ENCODE assay signal across 8 mouse cellular contexts in the genomic region with DNA sequence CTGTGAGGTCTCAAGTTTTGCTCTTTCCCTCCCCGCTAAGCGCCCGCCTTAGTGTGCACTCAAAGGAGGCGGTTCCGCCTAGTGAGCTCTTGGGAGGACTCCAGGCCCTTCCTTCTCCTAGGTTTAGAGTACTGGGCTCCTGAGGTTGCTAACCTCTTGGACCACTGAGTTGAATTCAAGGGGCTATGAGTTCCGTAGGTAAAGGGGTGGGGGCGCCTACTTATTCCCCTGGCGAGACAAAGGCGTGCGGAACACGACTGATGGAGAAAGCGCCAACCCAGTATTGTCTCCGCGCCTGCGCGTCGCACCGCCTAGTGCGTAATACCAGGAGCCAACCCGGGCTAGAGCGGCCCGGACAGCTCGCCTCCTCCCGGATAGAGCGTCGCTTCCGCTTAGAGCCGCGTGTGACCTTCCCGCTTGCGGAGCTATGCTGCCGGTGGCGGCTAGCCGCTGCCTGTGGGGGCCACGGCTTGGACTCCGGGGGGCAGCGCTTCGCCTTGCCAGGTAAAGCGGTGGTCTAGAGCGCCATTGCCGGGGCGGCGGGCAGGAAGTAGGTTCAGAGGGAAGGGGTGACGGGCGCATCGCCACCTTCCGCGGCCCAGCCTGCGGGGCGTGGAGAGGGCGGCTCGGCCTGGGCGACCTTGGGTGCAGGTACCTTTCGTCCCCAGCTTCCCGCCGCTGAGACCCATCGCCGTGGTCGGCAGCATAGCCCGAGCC. TPM values are rescaled to one million over a fixed set of nuclear protein-coding genes. Genes with fewer than 3 reads are reported as not detected.
DNase-seq lines count a peak whose midpoint lies in the region; ATAC-seq lines count a peak whose summit lies in the region.

TSS of gene Mrpl12 (plus strand) at position 349 of the 717 bp plus-strand sequence.

- H3K36me3 ChIP-seq in megakaryocyte, embryonic 14.5 days (replicated peaks; ENCODE audit: low read length), result peaks cover 80% of the 10 kb centered on the region

- peak; percentile 97 for DNase-seq in ZHBTc4 (ENCODE audit: low read depth, low spot score)
- DNase-seq in gastrocnemius, adult 8-10 months (ENCODE audit: low spot score in 2 of 2), result peak; percentile 76 to 86
- peak; percentile 87 for DNase-seq in hindlimb bud, embryonic 11.5 days (ENCODE audit: extremely low spot score, low read depth, low spot score)
- DNase-seq in left cerebral cortex, adult 8-10 months (ENCODE audit: low spot score in 2 of 2), result peak; percentile 83 to 85
- peak; percentile 93 to 94 for DNase-seq in right cerebral cortex, postnatal 10 days (ENCODE audit: low spot score in 2 of 2)
- DNase-seq in urinary bladder, postnatal 25 days (ENCODE audit: low spot score), result peak; percentile 81

- H3K9me3 ChIP-seq in megakaryocyte, embryonic 14.5 days, result no peaks in the 10 kb centered on the region

- H3K4me3 ChIP-seq in megakaryocyte, embryonic 14.5 days (replicated peaks), result peak within 1 kb of the TSS; percentile 99

- ATAC-seq in common myeloid progenitor, adult 5-6 weeks (replicated peaks; ENCODE audit: low read depth, poor library complexity, severe bottlenecking), result peak; percentile 85

- H3K4me1 ChIP-seq in megakaryocyte, embryonic 14.5 days, result peaks cover 53% of the 10 kb centered on the region

- no peaks in the 10 kb centered on the region for H3K27me3 ChIP-seq in megakaryocyte, embryonic 14.5 days (replicated peaks)

RNA-seq across cellular contexts. Expression of gene Mrpl12, which starts in this region (rescaled TPM):
- total RNA-seq in common myeloid progenitor, adult 5-6 weeks (2017), result 121 and 140 TPM in 2 replicates
- 100 to 1,000 TPM; 121 to 138 (median 132) TPM for total RNA-seq in gastrocnemius, adult 8-10 months (2022)
- total RNA-seq in left cerebral cortex, adult 8-10 months (2022), result 10 to 100 TPM; 63.2 to 67.7 (median 64.4) TPM
- 217 and 285 TPM in 2 replicates for polyA plus RNA-seq in megakaryocyte, embryonic 14.5 days (2012; ENCODE audit: insufficient read depth, low replicate concordance)

Comparison
In these comparisons a context has a peak if more than half of its experiments do, and no peak if none do; other contexts are left out.
1. Peak in every context shown above with its lines: DNase-seq, ATAC-seq and H3K4me3 ChIP-seq.